19 mouse cellular contexts compared by ENCODE assay signal in the genomic region with DNA sequence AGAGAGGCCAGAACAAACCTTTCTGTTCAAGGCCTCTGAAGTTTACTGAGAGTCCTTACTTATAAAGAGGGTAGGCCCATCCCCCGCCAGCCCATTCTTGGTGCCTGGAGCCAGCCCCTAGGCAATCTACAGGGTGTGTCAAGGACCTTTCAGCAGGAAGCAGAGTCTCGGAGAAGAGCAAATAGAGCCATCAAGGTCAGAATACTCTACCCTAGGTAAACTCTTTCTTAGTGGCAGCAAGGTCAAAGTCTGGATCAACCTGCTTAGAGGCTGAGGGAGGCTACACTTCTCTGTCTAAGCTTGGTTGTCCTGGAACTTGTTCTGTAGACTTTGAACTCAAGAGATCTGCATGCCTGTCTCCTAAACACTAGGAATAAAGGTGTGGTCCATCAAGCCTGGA. TPM values are rescaled to one million over a fixed set of nuclear protein-coding genes. Genes with fewer than 3 reads are reported as not detected.
DNase-seq lines count a peak whose midpoint lies in the region; ATAC-seq and TF ChIP-seq lines count a peak whose summit lies in the region.
"Had no signal": no experiment of that assay in that cellular context is flagged by ENCODE, and none has a peak within 500 bp of the region (broad histone marks: within the 10 kb centered on the region; RNA-seq: fewer than 3 reads in every experiment).

No protein-coding gene starts in this region.

- peaks cover 6 to 15% of the 10 kb centered on the region in 2 experiments for H3K4me1 ChIP-seq in ES-E14 (ENCODE audit: control insufficient read depth in 2 of 2, insufficient read depth in 2 of 2, low read length in 2 of 2, poor library complexity in 1 of 2)
- H3K4me1 ChIP-seq in intestine, postnatal 0 days (replicated peaks; ENCODE audit: control insufficient read depth, insufficient read depth, low read length) = peaks cover 18% of the 10 kb centered on the region
- peaks cover 3% of the 10 kb centered on the region; the same call in 1 of the 2 replicates for H3K4me1 ChIP-seq in stomach, embryonic 16.5 days (ENCODE audit: control insufficient read depth, insufficient read depth, low read length)
- H3K4me1 ChIP-seq in hindbrain, embryonic 10.5 days (replicated peaks) = peaks cover 18% of the 10 kb centered on the region
- H3K4me1 ChIP-seq in heart, embryonic 11.5 days (ENCODE audit: control insufficient read depth, insufficient read depth, low read length) = peaks cover 3% of the 10 kb centered on the region; the same call in 1 of the 2 replicates

- TF ChIP-seq CTCF in intestine, postnatal 0 days (IDR thresholded peaks at IDR 0.05; ENCODE audit: low read depth) = no peak

- H3K27ac ChIP-seq in ES-E14 (ENCODE audit: insufficient read depth, low read depth, low read length, poor library complexity, severe bottlenecking) = peak overlapping the region; percentile 74; the same call in 1 of the 2 replicates
- peak overlapping the region; percentile 89 for H3K27ac ChIP-seq in intestine, postnatal 0 days (ENCODE audit: low read depth, low read length)
- peak overlapping the region; percentile 13; the same call in 1 of the 2 replicates for H3K27ac ChIP-seq in stomach, embryonic 16.5 days (ENCODE audit: low read length)
- H3K27ac ChIP-seq in hindbrain, embryonic 10.5 days = no peak overlapping the region
- H3K27ac ChIP-seq in heart, embryonic 11.5 days (ENCODE audit: low read depth, low read length) = no peak overlapping the region
- H3K27ac ChIP-seq: hindbrain, embryonic 12.5 days; lung, embryonic 15.5 days; midbrain, embryonic 10.5 days had no signal

- peak; percentile 19 to 25 for DNase-seq in kidney, postnatal 36 days
- DNase-seq in kidney, adult 8-10 months = no peak
- DNase-seq in ES-E14 (ENCODE audit: low read depth, low spot score) = peak; percentile 58
- DNase-seq in hindbrain, embryonic 10.5 days (ENCODE audit: low spot score) = no peak
- DNase-seq: cerebellum, adult 9-10 months; forebrain, postnatal 0 days; layer of hippocampus, postnatal 36 days; liver; right cerebral cortex, adult 18-20 months; spleen, adult 18-20 months; thymus, postnatal 25 days had no signal

- no peak overlapping the region for H3K4me3 ChIP-seq in ES-E14 (ENCODE audit: insufficient read depth in 1 of 2, low read depth in 1 of 2, low read length in 2 of 2, poor library complexity in 1 of 2, severe bottlenecking in 1 of 2)
- no peak overlapping the region for H3K4me3 ChIP-seq in intestine, postnatal 0 days (ENCODE audit: low read depth, low read length)
- no peak overlapping the region for H3K4me3 ChIP-seq in stomach, embryonic 16.5 days (replicated peaks; ENCODE audit: low read length)
- no peak overlapping the region for H3K4me3 ChIP-seq in hindbrain, embryonic 10.5 days
- no peak overlapping the region for H3K4me3 ChIP-seq in heart, embryonic 11.5 days (ENCODE audit: low read depth, low read length)
- H3K4me3 ChIP-seq: hindbrain, embryonic 12.5 days; lung, embryonic 15.5 days; midbrain, embryonic 10.5 days had no signal

- peak; percentile 79 for ATAC-seq in intestine, postnatal 0 days
- peak; percentile 24; the same call in 1 of the 2 replicates for ATAC-seq in stomach, embryonic 16.5 days (ENCODE audit: insufficient read depth, low FRiP score)
- ATAC-seq in heart, embryonic 11.5 days (replicated peaks; ENCODE audit: insufficient number of reproducible peaks, low FRiP score, low TSS enrichment) = no peak
- ATAC-seq: forebrain, postnatal 0 days; inflammation-experienced regulatory T-cells, adult 6 months had no signal

- in situ Hi-C loops in ES-E14 (cut with MboI; ENCODE audit: low sequenced_read_pairs in 2 of 2, unreplicated experiment in 2 of 2) = no loop called here

- no peak overlapping the region for H3K9ac ChIP-seq in ES-E14 (ENCODE audit: insufficient read depth, low read depth, low read length, poor library complexity, severe bottlenecking)
- H3K9ac ChIP-seq in intestine, postnatal 0 days (ENCODE audit: low read depth, low read length) = no peak overlapping the region
- no peak overlapping the region for H3K9ac ChIP-seq in stomach, embryonic 16.5 days (ENCODE audit: low read length)
- no peak overlapping the region for H3K9ac ChIP-seq in heart, embryonic 11.5 days (ENCODE audit: low read depth, low read length)
- H3K9ac ChIP-seq: forebrain, postnatal 0 days; hindbrain, embryonic 12.5 days; lung, embryonic 15.5 days had no signal

- no peaks in the 10 kb centered on the region for H3K9me3 ChIP-seq in ES-E14 (ENCODE audit: control insufficient read depth, insufficient read depth, low read depth, low read length)
- H3K9me3 ChIP-seq in intestine, postnatal 0 days (ENCODE audit: control insufficient read depth) = no peaks in the 10 kb centered on the region
- no peaks in the 10 kb centered on the region for H3K9me3 ChIP-seq in stomach, embryonic 16.5 days (replicated peaks; ENCODE audit: control insufficient read depth, low read length)
- H3K9me3 ChIP-seq in hindbrain, embryonic 10.5 days = no peaks in the 10 kb centered on the region
- H3K9me3 ChIP-seq in heart, embryonic 11.5 days (replicated peaks; ENCODE audit: control insufficient read depth, low read length) = no peaks in the 10 kb centered on the region
- H3K9me3 ChIP-seq: G1E; hindbrain, embryonic 12.5 days; lung, embryonic 15.5 days; midbrain, embryonic 10.5 days had no signal

- no peaks in the 10 kb centered on the region for H3K36me3 ChIP-seq in ES-E14 (ENCODE audit: control insufficient read depth, insufficient read depth, low read length, poor library complexity, severe bottlenecking)
- H3K36me3 ChIP-seq in intestine, postnatal 0 days (ENCODE audit: control insufficient read depth, insufficient read depth) = no peaks in the 10 kb centered on the region
- no peaks in the 10 kb centered on the region for H3K36me3 ChIP-seq in stomach, embryonic 16.5 days (ENCODE audit: control insufficient read depth, insufficient read depth, low read length)
- H3K36me3 ChIP-seq in hindbrain, embryonic 10.5 days = no peaks in the 10 kb centered on the region
- H3K36me3 ChIP-seq in heart, embryonic 11.5 days (ENCODE audit: control insufficient read depth, insufficient read depth, low read length) = no peaks in the 10 kb centered on the region
- H3K36me3 ChIP-seq: G1E; hindbrain, embryonic 12.5 days; lung, embryonic 15.5 days; midbrain, embryonic 10.5 days had no signal

- WGBS in intestine, postnatal 0 days = 31% methylated on average over 2 of the region's 2 CpGs
- WGBS in stomach, embryonic 16.5 days = 58% methylated on average over 2 of the region's 2 CpGs
- WGBS in hindbrain, embryonic 10.5 days = 64% methylated on average over 2 of the region's 2 CpGs
- WGBS in heart, embryonic 11.5 days (ENCODE audit: insufficient replicate concordance) = 45% methylated on average over 2 of the region's 2 CpGs

- H3K4me2 ChIP-seq in intestine, postnatal 0 days (replicated peaks; ENCODE audit: low read depth) = peak overlapping the region; percentile 21; the same call in 1 of the 2 replicates
- H3K4me2 ChIP-seq in stomach, embryonic 16.5 days (ENCODE audit: low read depth, low read length) = no peak overlapping the region
- H3K4me2 ChIP-seq in heart, embryonic 11.5 days = no peak overlapping the region
- H3K4me2 ChIP-seq: hindbrain, embryonic 12.5 days; lung, embryonic 15.5 days had no signal

- H3K27me3 ChIP-seq in intestine, postnatal 0 days (replicated peaks; ENCODE audit: control insufficient read depth, insufficient read depth, low read length) = no peaks in the 10 kb centered on the region
- H3K27me3 ChIP-seq in stomach, embryonic 16.5 days (ENCODE audit: control insufficient read depth, insufficient read depth, low read length) = no peaks in the 10 kb centered on the region
- H3K27me3 ChIP-seq in hindbrain, embryonic 10.5 days (ENCODE audit: insufficient read depth, poor library complexity, severe bottlenecking) = no peaks in the 10 kb centered on the region
- H3K27me3 ChIP-seq in heart, embryonic 11.5 days (ENCODE audit: control insufficient read depth, insufficient read depth, low read length) = no peaks in the 10 kb centered on the region
- H3K27me3 ChIP-seq: hindbrain, embryonic 12.5 days; lung, embryonic 15.5 days had no signal

TF ChIP-seq in ES-E14, 5 proteins besides CTCF, POLR2A, EP300 and RAD21:
- TF ChIP-seq MAFK (IDR thresholded peaks at IDR 0.05; ENCODE audit: insufficient read depth, low read depth, low read length) = no peak
- no peak for TF ChIP-seq ZC3H11A (IDR thresholded peaks at IDR 0.05; ENCODE audit: borderline replicate concordance, low read depth, low read length)
- no peak for TF ChIP-seq HCFC1 (IDR thresholded peaks at IDR 0.05; ENCODE audit: borderline replicate concordance, insufficient read depth, low read length)
- TF ChIP-seq CHD2 (IDR thresholded peaks at IDR 0.05; ENCODE audit: low read depth, low read length) = no peak
- TF ChIP-seq ZNF384 (IDR thresholded peaks at IDR 0.05; ENCODE audit: low read depth, low read length) = no peak

RNA-seq across cellular contexts. Expression of a gene that starts 4.2 kb away (rescaled TPM):
- 11.9 TPM in 2 replicates for total RNA-seq in ES-E14 (2012; rRNA removed)
- 609 and 611 TPM in 2 replicates for polyA plus RNA-seq in intestine, postnatal 0 days (2015; fragmentation: Nextera tagmentation; extraction: Ambion mirVana)
- polyA plus RNA-seq in stomach, embryonic 16.5 days (2015; fragmentation: Nextera tagmentation; extraction: Ambion mirVana) = 99.8 and 113 TPM in 2 replicates
- polyA plus RNA-seq in hindbrain, embryonic 10.5 days (2016; fragmentation: Nextera tagmentation; extraction: Ambion mirVana) = 38.4 and 39.9 TPM in 2 replicates
- 87.9 and 88.8 TPM in 2 replicates for polyA plus RNA-seq in heart, embryonic 11.5 days (2014; fragmentation: Nextera tagmentation; extraction: Ambion mirVana)

Comparison
In these comparisons a context has a peak if more than half of its experiments do, and no peak if none do; other contexts are left out.
1. DNase-seq: peak in kidney, postnatal 36 days (2 of 2) and ES-E14 (single experiment); none in kidney, adult 8-10 months (0 of 2) and hindbrain, embryonic 10.5 days (single experiment).
2. H3K27ac ChIP-seq: peak in ES-E14 (single experiment), intestine, postnatal 0 days (single experiment) and stomach, embryonic 16.5 days (single experiment); none in hindbrain, embryonic 10.5 days (single experiment) and heart, embryonic 11.5 days (single experiment).